Mouse (Mus musculus): Measurements from ENCODE around the gene Rph3al. TPM values are rescaled to one million over a fixed set of nuclear protein-coding genes. Genes with fewer than 3 reads are reported as not detected.

The Rph3al gene
- total RNA-seq, 1 experiment from 2014 or later = 4.6 TPM

GRCm38 (mm10) chr11:75956651-75957050 is 18.4 kb upstream of the Rph3al start:
- ATAC-seq (replicated peaks; ENCODE audit: insufficient number of reproducible peaks, low FRiP score, low TSS enrichment, poor library complexity, severe bottlenecking) = no peak

GRCm38 (mm10) chr11:75954896-75955295 is 16.7 kb upstream of the Rph3al start:
- ATAC-seq (replicated peaks; ENCODE audit: insufficient number of reproducible peaks, low FRiP score, low TSS enrichment, poor library complexity, severe bottlenecking) = no peak

- ATAC-seq (replicated peaks; ENCODE audit: insufficient number of reproducible peaks, low FRiP score, low TSS enrichment, poor library complexity, severe bottlenecking) = no peak
Observed at GRCm38 (mm10) chr11:75951895-75952294, 13.7 kb upstream of the Rph3al start.

- no peak for ATAC-seq (replicated peaks; ENCODE audit: insufficient number of reproducible peaks, low FRiP score, low TSS enrichment, poor library complexity, severe bottlenecking)
Observed at GRCm38 (mm10) chr11:75950459-75950858, 12.2 kb upstream of the Rph3al start.

GRCm38 (mm10) chr11:75948789-75949188 is 10.6 kb upstream of the Rph3al start:
- no peak for ATAC-seq (replicated peaks; ENCODE audit: insufficient number of reproducible peaks, low FRiP score, low TSS enrichment, poor library complexity, severe bottlenecking)

- ATAC-seq (replicated peaks; ENCODE audit: insufficient number of reproducible peaks, low FRiP score, low TSS enrichment, poor library complexity, severe bottlenecking) = no peak
Observed at GRCm38 (mm10) chr11:75947223-75947622, 9.0 kb upstream of the Rph3al start.

- no peak for ATAC-seq (replicated peaks; ENCODE audit: insufficient number of reproducible peaks, low FRiP score, low TSS enrichment, poor library complexity, severe bottlenecking)
Observed at GRCm38 (mm10) chr11:75945805-75946450, 7.7 kb upstream of the Rph3al start.

GRCm38 (mm10) chr11:75937370-75937871 is 808 bp downstream of the Rph3al start:
- ATAC-seq (replicated peaks; ENCODE audit: insufficient number of reproducible peaks, low FRiP score, low TSS enrichment, poor library complexity, severe bottlenecking) = peak; percentile 41; the same call in 1 of the 2 replicates

- 0 out of 2 replicates have a peak, but pooled peaks have one; percentile 55 for ATAC-seq (replicated peaks; ENCODE audit: insufficient number of reproducible peaks, low FRiP score, low TSS enrichment, poor library complexity, severe bottlenecking)
Observed at GRCm38 (mm10) chr11:75935819-75936430, 2.3 kb downstream of the Rph3al start.

GRCm38 (mm10) chr11:75934425-75934824 is 3.8 kb downstream of the Rph3al start:
- ATAC-seq (replicated peaks; ENCODE audit: insufficient number of reproducible peaks, low FRiP score, low TSS enrichment, poor library complexity, severe bottlenecking) = no peak

- no peak for ATAC-seq (replicated peaks; ENCODE audit: insufficient number of reproducible peaks, low FRiP score, low TSS enrichment, poor library complexity, severe bottlenecking)
Observed at GRCm38 (mm10) chr11:75933371-75933770, 4.9 kb downstream of the Rph3al start.

GRCm38 (mm10) chr11:75930911-75931678 is 7.1 kb downstream of the Rph3al start:
- no peak for ATAC-seq (replicated peaks; ENCODE audit: insufficient number of reproducible peaks, low FRiP score, low TSS enrichment, poor library complexity, severe bottlenecking)

GRCm38 (mm10) chr11:75930208-75930607 is 8.0 kb downstream of the Rph3al start:
- no peak for ATAC-seq (replicated peaks; ENCODE audit: insufficient number of reproducible peaks, low FRiP score, low TSS enrichment, poor library complexity, severe bottlenecking)

- ATAC-seq (replicated peaks; ENCODE audit: insufficient number of reproducible peaks, low FRiP score, low TSS enrichment, poor library complexity, severe bottlenecking) = no peak
Observed at GRCm38 (mm10) chr11:75927881-75928280, 10.3 kb downstream of the Rph3al start.

GRCm38 (mm10) chr11:75926431-75927312 is 11.6 kb downstream of the Rph3al start:
- ATAC-seq (replicated peaks; ENCODE audit: insufficient number of reproducible peaks, low FRiP score, low TSS enrichment, poor library complexity, severe bottlenecking) = 0 out of 2 replicates have a peak, but pooled peaks have one; percentile 40

GRCm38 (mm10) chr11:75925801-75926200 is 12.4 kb downstream of the Rph3al start:
- no peak for ATAC-seq (replicated peaks; ENCODE audit: insufficient number of reproducible peaks, low FRiP score, low TSS enrichment, poor library complexity, severe bottlenecking)

- ATAC-seq (replicated peaks; ENCODE audit: insufficient number of reproducible peaks, low FRiP score, low TSS enrichment, poor library complexity, severe bottlenecking) = no peak
Observed at GRCm38 (mm10) chr11:75922741-75923140, 15.5 kb downstream of the Rph3al start.

- ATAC-seq (replicated peaks; ENCODE audit: insufficient number of reproducible peaks, low FRiP score, low TSS enrichment, poor library complexity, severe bottlenecking) = no peak
Observed at GRCm38 (mm10) chr11:75919139-75919538, 19.1 kb downstream of the Rph3al start.

GRCm38 (mm10) chr11:75917340-75917739 is 20.9 kb downstream of the Rph3al start:
- no peak for ATAC-seq (replicated peaks; ENCODE audit: insufficient number of reproducible peaks, low FRiP score, low TSS enrichment, poor library complexity, severe bottlenecking)

Data from monocyte, adult 5-6 weeks (primary cell).